Mouse (Mus musculus): ENCODE measurements around the gene Ptprm. TPM values are rescaled to one million over a fixed set of nuclear protein-coding genes. Genes with fewer than 3 reads are reported as not detected.

Ptprm gene
- total and polyA plus RNA-seq, 3 experiments: not detected

DNA sequence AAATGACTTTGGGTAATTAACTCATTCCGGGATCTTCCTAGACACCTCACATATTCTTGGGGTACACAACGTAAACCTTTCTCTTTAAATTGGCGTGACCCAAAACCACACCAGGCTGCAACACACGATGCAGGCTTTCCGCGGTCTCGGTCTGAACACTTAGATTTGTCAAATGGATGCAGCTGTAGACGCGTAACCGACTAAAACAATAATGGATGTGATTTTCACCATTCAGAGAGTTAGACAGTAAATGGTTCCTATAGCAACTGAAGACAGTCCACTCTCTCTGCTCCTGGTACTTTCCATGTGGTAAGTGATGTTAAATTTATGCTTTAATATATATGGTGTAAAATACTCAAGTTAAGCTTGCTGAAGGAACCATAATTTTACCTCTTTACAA lies 300.1 kb downstream of the Ptprm start:
- Histone ChIP-seq H3K36me3 (ENCODE audit: control insufficient read depth in 1 of 2, insufficient read depth in 2 of 2, low read length in 2 of 2) (no peaks in the 10 kb centered on the region), H3K9me3 (replicated peaks; ENCODE audit: insufficient read depth, low read length) (no peaks in the 10 kb centered on the region)
- TF ChIP-seq MAZ (IDR thresholded peaks at IDR 0.05; ENCODE audit: low read depth, low read length): no peak
- TF ChIP-seq MYB (IDR thresholded peaks at IDR 0.05; ENCODE audit: low read depth, low read length): no peak
- no peak for TF ChIP-seq POLR2AphosphoS5 (IDR thresholded peaks at IDR 0.05; ENCODE audit: borderline replicate concordance, low read depth, low read length)
- TF ChIP-seq MEF2A (IDR thresholded peaks at IDR 0.05; ENCODE audit: extremely low read depth, insufficient replicate concordance, low read depth, low read length, poor library complexity, severe bottlenecking): no peak
- no peak for TF ChIP-seq ETS1 (IDR thresholded peaks at IDR 0.05; ENCODE audit: low read depth, low read length)
- no peak for TF ChIP-seq KAT2A (conservative IDR thresholded peaks at IDR 0.05; ENCODE audit: low read depth, low read length)
- TF ChIP-seq NELFE (IDR thresholded peaks at IDR 0.05; ENCODE audit: low read depth, low read length): no peak
- no peak for TF ChIP-seq POLR2AphosphoS2 (IDR thresholded peaks at IDR 0.05; ENCODE audit: low read length)
- no peak for TF ChIP-seq POLR2A (IDR thresholded peaks at IDR 0.05; ENCODE audit: control insufficient read depth in 1 of 2, insufficient read depth in 1 of 2, low read depth in 1 of 2, low read length in 2 of 2, poor library complexity in 1 of 2)
- no peak for TF ChIP-seq MAFK (IDR thresholded peaks at IDR 0.05; ENCODE audit: borderline replicate concordance, low read depth, low read length)
- no peak for TF ChIP-seq ZKSCAN1 (IDR thresholded peaks at IDR 0.05; ENCODE audit: low read depth, low read length)
- TF ChIP-seq ZNF384 (IDR thresholded peaks at IDR 0.05; ENCODE audit: low read depth, low read length): no peak
- TF ChIP-seq HCFC1 (IDR thresholded peaks at IDR 0.05; ENCODE audit: low read depth, low read length): no peak
- no peak for TF ChIP-seq RCOR1 (IDR thresholded peaks at IDR 0.05; ENCODE audit: low read depth, low read length)
- TF ChIP-seq CHD1 (IDR thresholded peaks at IDR 0.05; ENCODE audit: low read depth, low read length): no peak
- no peak for TF ChIP-seq EP300 (IDR thresholded peaks at IDR 0.05; ENCODE audit: low read depth in 1 of 2, low read length in 2 of 2)
- TF ChIP-seq SMC3 (IDR thresholded peaks at IDR 0.05; ENCODE audit: low read depth, low read length): no peak
- no peak for TF ChIP-seq GABPA (IDR thresholded peaks at IDR 0.05; ENCODE audit: low read depth, low read length)
- no peak for TF ChIP-seq GATA1 (IDR thresholded peaks at IDR 0.05; ENCODE audit: low read depth, low read length)
- no peak for TF ChIP-seq USF1 (IDR thresholded peaks at IDR 0.05; ENCODE audit: low read depth, low read length)

DNA sequence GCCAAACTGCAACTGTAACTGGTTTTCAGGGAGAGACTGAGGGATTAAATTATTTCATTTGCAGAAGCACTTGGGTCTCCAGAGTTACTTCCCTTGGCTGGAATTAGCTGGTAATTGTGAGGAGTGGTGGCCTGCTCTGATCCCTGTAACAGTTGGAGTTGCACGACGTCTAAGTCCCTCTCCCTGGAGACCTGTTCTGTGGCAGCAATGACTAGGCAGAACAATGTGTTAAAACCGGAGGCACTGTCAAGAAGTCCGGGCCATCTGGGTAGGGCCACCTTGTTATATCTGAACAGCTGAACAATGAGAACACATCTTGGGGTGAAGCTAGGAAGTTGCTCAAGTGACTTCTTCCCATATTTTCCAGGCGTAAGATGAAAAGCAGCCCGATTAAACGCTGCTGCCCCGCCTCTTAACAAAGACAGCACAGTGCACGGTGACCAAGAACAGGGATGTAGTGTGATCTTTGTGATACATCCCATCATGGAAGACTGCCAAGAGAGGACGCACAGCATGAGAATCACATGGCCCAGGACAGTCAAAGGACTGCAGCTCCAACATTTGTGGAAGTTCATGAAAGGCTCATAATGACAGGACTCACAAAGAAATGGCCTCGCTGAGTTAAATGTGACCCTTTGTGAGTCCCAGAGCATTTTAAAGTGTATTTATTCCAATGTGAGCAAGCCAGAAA lies 301.5 kb downstream of the Ptprm start:
- H3K9ac ChIP-seq (ENCODE audit: control insufficient read depth, low read depth, low read length, poor library complexity, severe bottlenecking): no peak overlapping the region
- no peak overlapping the region for H3K27ac ChIP-seq (ENCODE audit: control insufficient read depth, low read depth, low read length)
- H3K4me1 ChIP-seq (ENCODE audit: control insufficient read depth in 1 of 2, insufficient read depth in 2 of 2, low read length in 2 of 2): no peaks in the 10 kb centered on the region
- H3K9me3 ChIP-seq (replicated peaks; ENCODE audit: insufficient read depth, low read length): no peaks in the 10 kb centered on the region
- H3K4me3 ChIP-seq (ENCODE audit: control insufficient read depth in 1 of 2, insufficient read depth in 1 of 2, low read depth in 2 of 2, low read length in 2 of 2): no peak overlapping the region
- no peaks in the 10 kb centered on the region for H3K27me3 ChIP-seq (ENCODE audit: control insufficient read depth in 1 of 2, insufficient read depth in 2 of 2, low read length in 2 of 2)
- no peaks in the 10 kb centered on the region for H3K36me3 ChIP-seq (ENCODE audit: control insufficient read depth in 1 of 2, insufficient read depth in 2 of 2, low read length in 2 of 2)
- no peak for TF ChIP-seq POLR2AphosphoS2 (IDR thresholded peaks at IDR 0.05; ENCODE audit: low read length)
- TF ChIP-seq RAD21 (IDR thresholded peaks at IDR 0.05; ENCODE audit: low read depth, low read length): no peak
- no peak for TF ChIP-seq MEF2A (IDR thresholded peaks at IDR 0.05; ENCODE audit: extremely low read depth, insufficient replicate concordance, low read depth, low read length, poor library complexity, severe bottlenecking)
- TF ChIP-seq NRF1 (IDR thresholded peaks at IDR 0.05; ENCODE audit: insufficient read depth, low read depth, low read length, poor library complexity, severe bottlenecking): no peak
- TF ChIP-seq NELFE (IDR thresholded peaks at IDR 0.05; ENCODE audit: low read depth, low read length): no peak
- no peak for TF ChIP-seq SIN3A (IDR thresholded peaks at IDR 0.05; ENCODE audit: low read length)
- no peak for TF ChIP-seq TAL1 (IDR thresholded peaks at IDR 0.05; ENCODE audit: low read length)
- no peak for DNase-seq (ENCODE audit: low read depth, low spot score)
- no peaks in the 10 kb centered on the region for H3K79me2 ChIP-seq (ENCODE audit: control insufficient read depth, insufficient read depth, low read length, poor library complexity)

More for the DNA sequence above, 300.1 kb downstream of the Ptprm start:
- no peaks in the 10 kb centered on the region for H3K4me1 ChIP-seq (ENCODE audit: control insufficient read depth in 1 of 2, insufficient read depth in 2 of 2, low read length in 2 of 2)
- no peak overlapping the region for H3K9ac ChIP-seq (ENCODE audit: control insufficient read depth, low read depth, low read length, poor library complexity, severe bottlenecking)
- no peak overlapping the region for H3K4me3 ChIP-seq (ENCODE audit: control insufficient read depth in 1 of 2, insufficient read depth in 1 of 2, low read depth in 2 of 2, low read length in 2 of 2)
- no peaks in the 10 kb centered on the region for H3K27me3 ChIP-seq (ENCODE audit: control insufficient read depth in 1 of 2, insufficient read depth in 2 of 2, low read length in 2 of 2)
- H3K27ac ChIP-seq (ENCODE audit: control insufficient read depth, low read depth, low read length): no peak overlapping the region
- no peaks in the 10 kb centered on the region for H3K79me2 ChIP-seq (ENCODE audit: control insufficient read depth, insufficient read depth, low read length, poor library complexity)
- DNase-seq (ENCODE audit: low read depth, low spot score): no peak
